22 mouse cellular contexts compared by ENCODE assay signal in the genomic region with DNA sequence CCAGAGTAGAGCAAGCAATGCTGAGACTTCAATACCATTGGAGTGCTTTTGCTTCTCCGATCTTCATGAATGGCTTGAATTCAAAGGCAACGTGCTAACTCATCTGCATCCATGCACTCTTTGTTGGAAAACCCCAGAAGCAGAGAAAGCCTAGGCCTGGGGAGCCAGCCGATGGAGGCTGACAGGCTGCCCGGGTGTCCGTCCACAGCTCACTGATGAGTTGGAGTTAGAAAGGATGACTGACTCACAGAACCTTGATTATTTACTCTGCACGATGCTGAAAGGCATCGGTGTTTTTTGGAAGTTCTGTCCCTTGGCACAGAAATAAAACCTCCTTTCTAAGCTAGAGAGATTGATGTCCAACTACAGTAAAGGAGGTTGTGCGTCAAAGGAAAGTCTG. TPM values are rescaled to one million over a fixed set of nuclear protein-coding genes. Genes with fewer than 3 reads are reported as not detected.
DNase-seq lines count a peak whose midpoint lies in the region; TF ChIP-seq lines count a peak whose summit lies in the region.
"Had no signal": no experiment of that assay in that cellular context is flagged by ENCODE, and none has a peak within 500 bp of the region (broad histone marks: within the 10 kb centered on the region; RNA-seq: fewer than 3 reads in every experiment).

No protein-coding gene starts in this region.

- no peak overlapping the region for H3K4me3 ChIP-seq in layer of hippocampus, adult 2 months
- no peak overlapping the region for H3K4me3 ChIP-seq in limb, embryonic 10.5 days
- H3K4me3 ChIP-seq: embryonic facial prominence, embryonic 12.5 days; heart, adult 2 months; heart, embryonic 15.5 days; megakaryocyte, embryonic 14.5 days had no signal

- no peaks in the 10 kb centered on the region for H3K36me3 ChIP-seq in limb, embryonic 10.5 days
- H3K36me3 ChIP-seq: embryonic facial prominence, embryonic 12.5 days; heart, embryonic 15.5 days had no signal

- no peaks in the 10 kb centered on the region for H3K9me3 ChIP-seq in limb, embryonic 10.5 days (replicated peaks)
- H3K9me3 ChIP-seq: embryonic facial prominence, embryonic 12.5 days; heart, embryonic 15.5 days had no signal

- H3K27ac ChIP-seq in layer of hippocampus, adult 2 months = peak overlapping the region; percentile 78
- H3K27ac ChIP-seq in limb, embryonic 10.5 days = 0 out of 2 replicates have a peak overlapping the region, but pooled peaks have one; percentile 36
- H3K27ac ChIP-seq: embryonic facial prominence, embryonic 12.5 days; heart, adult 2 months; heart, embryonic 15.5 days had no signal

- H3K27me3 ChIP-seq in limb, embryonic 10.5 days (ENCODE audit: low read depth, poor library complexity, severe bottlenecking) = no peaks in the 10 kb centered on the region
- H3K27me3 ChIP-seq: embryonic facial prominence, embryonic 12.5 days; heart, embryonic 15.5 days had no signal

- 92% methylated on average over 8 of the region's 8 CpGs for WGBS in limb, embryonic 10.5 days

- no peak for TF ChIP-seq CTCF in layer of hippocampus, adult 2 months (conservative IDR thresholded peaks at IDR 0.05)

- H3K4me1 ChIP-seq in limb, embryonic 10.5 days = peaks cover 12% of the 10 kb centered on the region; the same call in 1 of the 2 replicates
- H3K4me1 ChIP-seq: megakaryocyte, embryonic 14.5 days had no signal

- DNase-seq in layer of hippocampus, adult 2 months (ENCODE audit: low spot score in 2 of 2) = peak in 1 of 2 experiments; percentile 27
- DNase-seq in layer of hippocampus, adult 9-10 months (ENCODE audit: low spot score) = no peak
- peak; percentile 34 for DNase-seq in Muller cell, postnatal 12 days (ENCODE audit: inconsistent ontology term)
- DNase-seq in brain, adult 2 months (ENCODE audit: low read depth, low spot score) = peak; percentile 51
- no peak for DNase-seq in limb, embryonic 10.5 days (ENCODE audit: low spot score)
- no peak for DNase-seq in gastrocnemius, postnatal 4 days (ENCODE audit: low spot score in 2 of 2)
- DNase-seq in thymus, postnatal 0 days (ENCODE audit: low spot score) = no peak
- DNase-seq: adrenal gland, adult 8-10 months; cerebellum, adult 18-20 months; gastrocnemius, postnatal 14 days; heart, adult 2 months; heart, postnatal 4 days; kidney, adult 9 months; kidney, postnatal 25 days; lung, adult 18-20 months; lung, postnatal 14 days; right cerebral cortex, adult 18-20 months; thymus, postnatal 4 days had no signal

RNA-seq across cellular contexts. Expression of a gene that starts 55.8 kb away (rescaled TPM):
- total RNA-seq in layer of hippocampus, adult 2 months (2021) = 10 to 100 TPM; 28.3 to 32.0 TPM
- 0.43 and 1.1 TPM in 2 replicates for polyA plus RNA-seq in limb, embryonic 10.5 days (2016; fragmentation: Nextera tagmentation; extraction: Ambion mirVana)
- total RNA-seq in gastrocnemius, postnatal 4 days (2021) = under 1 TPM; 0.29 TPM
- 0.32 and 0.40 TPM in 2 replicates for polyA plus RNA-seq in thymus, postnatal 0 days (2015; fragmentation: Nextera tagmentation; extraction: Ambion mirVana)
- total RNA-seq: common myeloid progenitor, adult 5-6 weeks had no signal

Comparison
In these comparisons a context has a peak if more than half of its experiments do, and no peak if none do; other contexts are left out.
1. DNase-seq: peak in Muller cell, postnatal 12 days (single experiment) and brain, adult 2 months (single experiment); none in layer of hippocampus, adult 9-10 months (single experiment), limb, embryonic 10.5 days (single experiment), gastrocnemius, postnatal 4 days (0 of 2) and thymus, postnatal 0 days (single experiment).
2. RNA of a gene that starts 55.8 kb away (total RNA-seq): 28.3 to 32.0 TPM in layer of hippocampus, adult 2 months; 0.29 TPM in gastrocnemius, postnatal 4 days; every median in the first group is over 10 times any median in the second.